Mouse (Mus musculus) kidney, adult 2 months (tissue): ENCODE data around the gene Cplx1.

Source experiments
- CTCF ChIP-seq: fragments of 200-500 bp; conservative IDR thresholded peaks from 2 replicates; pipeline ENCODE4 v1.5.1; 2011; ENCODE audit warnings: low read depth, mild to moderate bottlenecking, control low read depth, low read length, moderate library complexity, mixed read lengths; ENCODE audit not compliant: insufficient read depth, insufficient read length
- POLR2A ChIP-seq: fragments of 200-500 bp; IDR thresholded peaks from one replicate; pipeline ENCODE4 v1.6.1; 2011; ENCODE audit warnings: low read depth, low read length, control low read depth

DNA sequence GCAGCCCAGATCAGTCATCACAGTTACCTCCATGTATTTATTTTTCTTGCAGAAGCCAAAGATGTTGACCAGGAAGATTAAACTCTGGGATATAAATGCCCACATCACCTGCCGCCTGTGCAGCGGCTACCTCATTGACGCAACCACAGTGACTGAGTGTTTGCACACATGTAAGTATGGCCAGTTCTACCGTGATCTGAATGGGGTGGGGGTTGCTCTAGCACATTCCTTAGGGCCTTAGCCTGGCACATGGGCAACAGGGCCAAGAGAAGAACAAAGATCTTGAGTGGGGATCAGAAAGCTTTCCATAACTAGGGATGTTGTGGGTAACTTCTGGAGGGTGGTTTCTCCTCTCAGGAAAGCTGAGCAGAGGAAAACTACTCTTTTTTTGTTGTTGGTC, 76.1 kb downstream of the Cplx1 start:
- TF ChIP-seq CTCF (no peak), POLR2A (no peak)
